Mouse (Mus musculus) mesoderm, embryonic 11.5 days (tissue): ENCODE measurements around the gene Phactr4.

Experiments
- DNase-seq: peaks from one replicate; pipeline ENCODE4 v3.0.0-alpha.2; 2012; ENCODE audit warnings: low read depth, low spot score

The Phactr4 gene

DNA sequence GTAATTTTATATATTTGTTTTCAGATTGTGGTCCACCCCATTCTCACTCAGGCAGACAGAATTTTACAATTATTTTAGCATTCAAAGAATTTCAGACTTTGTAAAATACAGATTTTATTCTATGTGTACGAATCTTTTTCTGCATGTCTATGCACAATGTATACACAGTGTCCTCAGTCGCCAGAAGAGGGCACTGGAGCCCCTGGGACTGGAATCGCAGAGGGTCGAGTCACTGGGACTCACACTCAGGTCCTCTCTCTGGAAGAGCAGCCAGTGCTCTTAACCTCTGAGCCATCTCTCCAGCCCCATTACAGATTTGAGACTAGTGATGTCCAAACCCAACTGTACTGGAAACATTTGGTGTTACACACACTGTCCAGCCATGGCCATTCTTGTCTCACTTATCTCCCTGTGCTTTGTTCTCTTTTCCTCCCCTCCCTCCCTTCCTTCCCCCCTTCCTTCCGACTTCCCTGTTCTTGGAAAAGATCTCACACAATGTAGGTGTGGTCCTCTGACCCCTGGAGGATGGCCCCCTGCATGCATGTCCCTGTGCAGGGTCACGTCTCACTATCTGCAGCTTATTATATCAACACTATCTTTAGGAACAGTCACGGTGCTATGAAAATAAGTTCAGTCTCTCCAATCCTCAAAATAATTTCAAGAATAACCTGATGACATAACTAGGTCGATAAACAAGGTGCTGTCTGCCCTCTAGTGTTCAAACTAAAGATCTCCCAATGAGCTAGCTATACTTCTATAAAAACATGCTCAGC is 10.8 kb downstream of the Phactr4 start:
- DNase-seq, result no peak

DNA sequence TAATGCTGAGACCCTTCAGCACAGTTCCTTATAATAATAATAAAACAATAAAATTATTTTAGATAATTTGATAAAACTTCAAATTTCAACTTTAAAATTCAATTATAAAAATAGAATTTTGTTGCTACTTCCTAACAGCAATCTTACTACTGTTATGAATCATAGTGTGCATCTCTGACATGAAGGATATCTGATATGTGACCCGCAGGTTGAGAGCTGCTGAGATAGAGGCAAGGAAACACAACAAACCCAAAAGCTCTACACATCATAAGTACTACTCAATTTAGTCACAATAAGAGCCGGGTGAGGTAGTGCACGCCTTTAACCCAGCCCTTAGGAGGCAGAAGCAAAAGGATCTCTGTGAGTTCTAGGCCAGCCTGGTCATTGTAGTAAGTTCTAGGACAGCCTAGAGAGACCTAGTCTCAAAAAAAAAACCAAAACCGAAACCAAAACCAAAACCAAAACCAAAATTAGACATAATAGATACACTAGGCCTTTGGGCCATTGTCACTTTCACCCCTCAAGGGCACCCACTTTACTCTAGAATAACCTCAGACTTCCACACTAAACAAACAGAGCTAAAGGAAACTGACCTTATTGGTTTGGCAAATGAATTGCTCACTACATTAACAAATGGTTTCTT is 12.6 kb downstream of the Phactr4 start:
- no peak for DNase-seq

DNA sequence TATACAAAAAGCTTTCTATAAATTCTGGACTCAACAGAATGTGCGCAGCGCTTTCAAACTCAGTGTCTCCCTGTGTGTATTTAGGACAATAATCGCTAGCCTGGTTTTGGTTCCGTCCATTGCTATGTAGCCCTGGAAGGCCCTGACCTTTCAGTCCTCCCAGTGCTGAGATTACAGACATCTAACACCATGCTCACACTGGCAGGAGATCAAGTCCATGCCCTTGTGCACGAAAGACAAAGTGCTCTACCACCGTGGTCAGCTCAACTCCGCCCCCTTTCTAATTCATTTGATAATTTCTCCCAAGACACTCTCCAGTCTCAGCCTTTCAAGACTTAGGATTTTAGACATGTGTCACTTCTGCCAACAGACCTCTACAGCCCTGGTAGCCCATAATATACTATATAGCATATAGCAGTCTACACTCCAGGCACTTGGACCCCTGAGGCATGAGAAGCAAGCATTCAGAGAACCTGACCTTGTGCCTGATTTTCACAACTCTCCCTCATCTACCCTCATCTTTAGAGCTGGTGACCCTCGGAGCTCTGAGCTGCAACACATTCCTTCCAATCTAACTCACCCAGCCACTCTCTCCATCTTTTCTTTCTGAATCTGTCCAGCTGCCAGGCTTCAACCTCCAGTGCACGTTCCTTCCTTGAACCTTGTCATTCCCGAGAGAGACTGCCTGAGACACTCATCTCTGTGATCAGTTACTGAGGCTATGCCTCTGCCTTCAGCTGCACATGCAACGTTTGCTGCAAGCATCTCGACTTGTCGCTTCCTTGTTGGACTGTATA is 15.7 kb downstream of the Phactr4 start:
- DNase-seq, result no peak

DNA sequence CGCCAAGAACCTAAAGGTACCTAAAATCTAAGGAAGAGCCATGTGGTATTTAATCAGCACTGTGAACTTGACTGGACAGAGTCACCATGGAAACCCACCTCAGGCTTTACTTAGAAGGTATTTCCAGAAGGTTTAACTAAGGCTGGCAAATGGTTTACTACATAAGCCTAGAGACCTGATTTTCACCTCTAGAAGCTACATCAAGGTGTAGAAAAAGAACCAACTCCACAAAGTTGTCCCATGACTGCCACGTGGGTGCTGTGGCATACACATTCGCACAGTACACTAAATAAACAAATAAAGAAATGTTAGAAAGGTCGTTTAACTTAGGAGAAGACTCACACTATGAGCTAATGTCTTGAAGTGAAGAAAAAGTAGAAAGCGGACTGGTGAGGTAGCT is 17.7 kb downstream of the Phactr4 start:
- no peak for DNase-seq

DNA sequence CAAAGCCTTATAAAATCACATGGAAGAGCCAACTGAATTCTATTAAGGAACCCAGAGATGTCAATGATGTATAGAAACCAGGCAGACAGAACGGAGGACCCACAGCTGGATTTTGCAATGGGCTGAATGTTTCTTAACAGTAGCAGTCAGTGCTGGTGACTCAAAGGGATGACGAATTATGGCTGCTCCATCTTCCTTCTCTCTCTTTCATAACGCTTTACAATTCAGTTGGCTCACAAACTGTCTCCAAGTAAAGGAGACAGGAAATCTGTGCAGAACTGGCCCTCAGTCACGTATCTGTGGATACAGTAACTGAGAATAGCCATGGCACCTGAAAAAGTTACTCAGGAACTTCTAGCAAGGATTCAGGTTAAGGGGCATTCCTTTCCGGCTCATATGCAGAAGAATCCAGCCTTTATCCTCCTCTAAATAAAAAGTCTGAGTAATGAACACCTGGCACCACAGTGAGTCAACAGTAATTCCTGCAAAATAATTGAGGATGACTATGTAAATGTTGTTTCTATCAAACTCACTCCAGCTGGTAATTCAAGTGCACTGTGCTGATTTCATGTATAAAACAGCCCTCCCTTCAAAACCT is 19.1 kb downstream of the Phactr4 start:
- DNase-seq, result no peak

DNA sequence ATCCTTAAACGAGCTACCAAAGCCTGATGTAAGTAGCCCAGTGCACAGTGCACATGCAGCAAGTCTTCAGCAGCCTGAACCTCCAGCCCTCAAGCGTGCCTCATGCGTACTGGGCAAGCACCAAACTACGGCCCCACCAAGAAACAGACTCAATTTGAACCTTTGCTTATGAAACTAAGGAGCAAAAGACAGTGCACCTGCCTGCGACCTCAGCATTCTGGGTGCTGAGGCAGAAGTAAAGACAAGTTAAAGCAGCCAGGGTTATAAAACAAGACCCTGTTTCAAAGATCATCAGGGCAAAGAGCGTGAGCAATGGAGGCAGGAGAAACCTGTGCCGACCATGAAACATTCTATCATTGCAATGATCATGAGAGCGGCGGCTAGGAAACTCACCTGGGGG is 21.3 kb downstream of the Phactr4 start:
- no peak for DNase-seq

DNA sequence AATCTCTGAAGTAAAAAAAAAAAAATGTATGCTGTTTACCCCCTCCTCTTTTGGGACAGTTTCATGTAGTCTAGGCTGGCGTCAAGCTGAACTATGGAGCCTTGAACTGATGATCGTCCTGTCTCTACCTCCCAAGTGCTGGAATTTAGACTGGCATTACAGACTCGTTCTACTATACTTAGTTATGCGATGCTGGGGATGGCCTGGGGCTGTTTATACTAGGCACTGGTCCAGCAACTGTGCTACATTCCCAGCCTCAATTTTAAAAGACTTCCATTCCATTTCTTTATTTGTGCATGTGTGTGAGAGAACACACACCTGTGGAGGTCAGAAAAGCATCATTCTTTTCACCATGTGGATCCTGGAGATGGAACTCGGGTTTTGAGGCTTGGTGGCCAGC is 23.4 kb downstream of the Phactr4 start:
- no peak for DNase-seq

DNA sequence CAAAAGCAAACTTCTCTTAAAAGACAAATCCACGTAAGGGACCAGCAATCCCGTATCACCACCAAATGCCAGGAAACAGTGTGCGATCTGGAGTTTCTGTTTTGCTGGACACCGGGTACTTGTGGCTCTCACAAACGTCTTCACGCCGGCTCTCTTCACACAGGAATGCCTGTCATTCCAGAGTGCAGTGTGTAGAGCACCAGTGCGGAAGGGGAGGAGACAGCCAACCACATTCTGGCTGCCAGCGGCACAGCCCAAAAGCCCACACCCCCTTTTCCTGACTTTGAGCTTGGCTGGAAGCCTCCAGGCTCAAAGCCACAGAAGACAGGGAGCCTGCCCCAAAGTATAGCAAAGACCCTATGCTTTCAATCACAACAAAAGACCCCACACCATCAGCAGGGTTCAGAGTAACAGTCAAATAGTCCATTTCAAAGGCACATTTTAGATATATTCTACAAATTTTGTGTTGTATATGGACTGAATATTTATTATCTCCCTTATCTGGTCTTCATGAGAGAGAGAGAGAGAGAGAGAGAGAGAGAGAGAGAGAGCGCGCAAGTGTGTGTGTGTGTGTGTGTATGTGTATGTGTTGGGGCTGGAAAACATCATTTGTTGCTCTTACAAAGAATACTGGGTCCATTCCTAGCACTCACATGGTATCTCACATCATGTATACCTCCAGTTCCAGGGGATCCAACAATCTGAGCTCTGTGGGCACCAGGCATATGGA is 24.1 kb downstream of the Phactr4 start:
- DNase-seq, result peak; percentile 67

DNA sequence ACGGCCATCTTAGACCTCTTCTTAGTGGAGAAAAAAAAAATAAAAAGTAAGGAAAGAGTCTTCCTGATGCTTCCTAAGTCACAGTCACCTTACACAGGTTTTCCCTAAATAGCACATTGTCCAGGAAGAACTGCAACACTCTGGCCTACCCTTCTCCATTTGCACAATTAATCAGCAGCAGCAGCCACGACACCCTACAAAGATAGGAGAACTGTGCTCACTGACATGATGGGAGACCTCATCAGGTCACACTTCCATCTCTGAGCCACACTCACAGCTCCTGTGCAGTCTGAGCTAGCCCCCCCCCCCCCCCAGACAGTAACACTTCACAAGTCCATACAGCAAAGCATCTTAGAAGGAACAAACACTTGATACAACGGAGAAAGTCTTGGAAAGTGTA is 25.2 kb downstream of the Phactr4 start:
- no peak for DNase-seq

DNA sequence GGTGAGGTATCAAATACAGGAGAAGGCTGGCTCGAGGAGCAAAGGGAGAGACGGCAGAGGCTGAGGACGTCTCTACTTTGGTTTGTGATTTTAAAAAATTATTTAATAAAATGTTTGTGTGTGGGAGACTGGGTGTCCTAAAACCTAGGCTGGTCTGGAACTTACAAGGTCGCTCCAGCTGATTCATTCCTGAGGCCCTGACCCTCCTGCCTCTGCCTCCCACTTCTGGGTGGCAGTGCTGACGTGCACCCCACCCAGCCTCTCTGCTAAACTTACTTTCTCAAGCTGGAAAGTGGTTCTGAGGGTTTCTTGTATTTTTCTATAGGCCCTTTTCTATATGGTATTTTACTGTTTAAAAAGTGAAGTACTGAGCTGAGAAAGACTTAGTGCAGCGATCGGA is 26.0 kb downstream of the Phactr4 start:
- DNase-seq, result no peak

DNA sequence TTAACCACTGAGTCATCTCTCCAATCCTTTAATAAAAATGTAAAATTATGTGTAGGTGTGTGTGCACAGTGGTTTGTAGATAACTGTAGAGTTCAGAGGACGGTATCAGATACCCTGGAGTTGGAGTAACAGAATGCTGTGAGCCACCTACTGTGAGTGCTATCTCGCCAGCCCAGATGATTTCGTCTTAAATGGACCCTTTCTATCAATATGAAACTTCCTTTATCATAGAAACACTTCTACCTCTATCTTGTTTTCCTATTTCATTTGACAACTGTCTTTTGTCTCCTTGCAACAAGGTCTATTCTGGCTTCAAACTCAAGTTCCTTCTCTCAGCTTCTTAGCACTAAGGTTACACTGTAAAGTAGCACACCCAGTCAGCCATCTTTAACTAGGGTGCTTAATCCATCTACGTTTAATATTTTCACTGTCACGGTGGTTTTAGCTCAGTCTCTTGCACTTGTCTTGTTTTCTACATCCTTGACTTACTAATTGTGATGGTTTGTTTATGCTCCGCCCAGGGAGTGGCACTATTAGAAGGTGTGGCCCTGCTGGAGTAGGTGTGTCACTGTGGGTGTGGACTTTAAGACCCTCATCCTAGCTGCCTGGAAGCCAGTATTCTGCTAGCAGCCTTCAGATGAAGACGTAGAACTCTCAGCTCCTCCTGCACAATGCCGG is 31.1 kb downstream of the Phactr4 start:
- DNase-seq, result no peak

DNA sequence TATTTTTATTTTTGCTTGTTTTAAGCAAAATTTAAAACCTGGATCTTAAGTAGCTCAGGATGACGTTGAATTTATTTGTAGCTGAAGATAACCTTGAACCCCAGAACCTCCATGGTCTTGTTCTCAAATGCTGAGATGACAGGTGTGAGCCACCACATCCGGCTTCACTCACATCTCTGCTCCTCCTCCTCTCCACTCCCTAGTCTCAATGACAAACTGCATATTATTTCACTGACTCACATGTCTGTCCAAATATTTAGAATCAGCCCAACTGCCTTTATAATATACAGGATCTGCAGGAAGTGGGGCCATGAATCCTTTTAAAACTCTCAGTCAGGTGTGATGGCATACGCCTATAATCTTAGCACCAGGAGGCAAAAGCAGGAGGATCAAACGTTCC is 33.0 kb downstream of the Phactr4 start:
- DNase-seq, result no peak

DNA sequence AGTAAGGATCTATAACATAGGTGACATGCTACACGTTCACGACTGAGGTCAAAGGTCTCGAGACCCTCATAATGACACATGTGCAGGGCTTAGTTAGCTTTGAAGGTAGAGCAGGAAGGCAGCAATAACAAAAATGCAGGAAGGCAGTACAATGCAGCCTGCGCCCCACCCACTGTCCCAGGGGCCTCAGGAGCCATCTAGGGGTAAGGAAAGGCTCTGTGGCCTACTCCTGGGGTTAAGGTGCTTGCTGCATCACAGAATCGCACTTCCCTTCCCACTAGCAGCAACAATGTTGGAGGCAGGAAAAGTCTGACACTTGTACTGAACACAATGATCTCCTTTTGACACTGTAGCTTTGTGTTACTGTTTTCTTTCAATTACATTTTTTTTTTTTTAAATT is 34.7 kb downstream of the Phactr4 start:
- DNase-seq, result no peak

DNA sequence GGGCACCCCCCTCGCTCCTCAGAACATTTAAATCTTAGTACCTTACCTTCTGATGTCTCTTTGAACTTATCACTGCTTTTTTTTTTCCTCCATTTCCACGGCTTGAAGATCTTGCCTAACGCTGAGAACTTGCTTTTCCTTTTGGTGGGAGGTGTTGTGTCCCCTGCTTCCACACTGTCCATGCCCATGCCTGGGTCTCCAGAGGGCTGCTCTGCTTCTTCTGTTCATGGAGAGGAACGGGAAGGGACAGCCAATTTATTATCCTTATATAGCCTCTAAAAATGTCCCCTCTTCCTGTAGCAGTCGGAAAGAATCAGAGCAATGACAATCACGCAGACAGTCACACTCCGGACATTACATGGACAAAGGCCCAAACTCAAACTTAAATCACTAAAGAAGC is 35.4 kb downstream of the Phactr4 start:
- no peak for DNase-seq

DNA sequence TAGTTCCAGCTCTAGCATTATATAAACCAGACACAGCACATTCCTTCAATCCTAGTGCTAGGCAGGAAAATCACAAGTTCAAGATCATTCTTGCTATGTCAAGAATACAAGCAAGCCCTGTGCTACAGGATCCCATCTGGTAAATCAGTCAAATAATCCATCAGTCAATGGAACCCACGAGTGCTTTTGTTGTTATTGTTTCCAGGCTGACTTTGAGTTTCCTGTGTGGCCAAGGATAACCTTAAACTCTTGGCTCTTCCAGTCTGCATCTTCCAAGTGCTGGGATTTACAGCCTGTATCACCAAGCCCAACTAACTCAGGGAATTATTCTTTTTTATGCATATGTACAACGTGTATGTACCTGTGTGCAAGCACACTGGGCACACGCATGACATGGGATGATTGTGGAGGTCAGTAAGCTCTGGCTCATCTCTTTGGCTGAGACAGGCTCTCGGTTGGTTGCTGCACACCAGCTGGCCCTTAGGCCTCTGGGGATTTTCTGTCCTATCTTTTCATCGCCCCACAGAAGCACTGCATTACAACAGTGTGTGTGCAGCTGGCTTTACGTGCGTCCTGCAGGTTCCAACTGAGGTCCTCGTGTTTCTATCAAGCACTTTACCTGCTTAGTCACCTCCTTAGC is 36.4 kb downstream of the Phactr4 start:
- no peak for DNase-seq

DNA sequence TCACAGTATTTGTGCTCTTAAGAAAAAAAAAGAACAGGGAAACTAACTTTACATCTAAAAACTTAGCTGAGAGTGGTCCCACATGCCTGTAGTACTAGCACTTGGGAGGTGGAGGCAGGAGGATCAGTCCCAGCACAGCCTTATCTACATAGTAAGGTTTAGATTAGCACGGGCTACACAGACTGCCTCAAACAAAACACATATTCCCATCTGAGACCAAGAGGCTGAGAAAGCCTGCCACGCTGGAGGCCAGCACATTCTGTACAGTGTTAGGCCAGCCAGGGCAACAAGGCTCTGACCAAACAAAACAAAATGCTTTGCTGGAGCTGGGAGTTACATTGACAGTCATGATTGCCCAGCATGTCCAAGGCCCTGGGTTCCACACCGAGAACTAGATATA is 38.8 kb downstream of the Phactr4 start:
- no peak for DNase-seq

DNA sequence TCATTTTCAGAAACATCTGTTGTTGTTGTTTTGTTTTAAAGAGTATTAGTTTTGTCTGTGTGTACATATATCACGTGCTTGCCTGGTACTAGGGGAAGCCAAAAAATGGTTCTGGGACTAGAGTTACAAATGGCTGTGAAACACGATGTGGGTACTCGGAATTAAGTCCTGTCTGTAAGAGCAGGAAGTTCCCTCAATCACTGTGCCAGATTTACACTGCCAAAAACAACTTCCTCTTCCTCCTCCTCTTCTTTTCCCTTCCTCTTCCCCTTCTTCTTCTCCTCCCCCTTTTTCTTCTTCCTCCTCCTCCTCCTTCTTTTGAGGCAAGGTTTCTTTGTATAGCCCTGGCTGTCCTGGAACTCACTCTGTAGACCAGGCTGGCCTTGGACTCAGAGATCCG is 40.0 kb downstream of the Phactr4 start:
- DNase-seq, result no peak

DNA sequence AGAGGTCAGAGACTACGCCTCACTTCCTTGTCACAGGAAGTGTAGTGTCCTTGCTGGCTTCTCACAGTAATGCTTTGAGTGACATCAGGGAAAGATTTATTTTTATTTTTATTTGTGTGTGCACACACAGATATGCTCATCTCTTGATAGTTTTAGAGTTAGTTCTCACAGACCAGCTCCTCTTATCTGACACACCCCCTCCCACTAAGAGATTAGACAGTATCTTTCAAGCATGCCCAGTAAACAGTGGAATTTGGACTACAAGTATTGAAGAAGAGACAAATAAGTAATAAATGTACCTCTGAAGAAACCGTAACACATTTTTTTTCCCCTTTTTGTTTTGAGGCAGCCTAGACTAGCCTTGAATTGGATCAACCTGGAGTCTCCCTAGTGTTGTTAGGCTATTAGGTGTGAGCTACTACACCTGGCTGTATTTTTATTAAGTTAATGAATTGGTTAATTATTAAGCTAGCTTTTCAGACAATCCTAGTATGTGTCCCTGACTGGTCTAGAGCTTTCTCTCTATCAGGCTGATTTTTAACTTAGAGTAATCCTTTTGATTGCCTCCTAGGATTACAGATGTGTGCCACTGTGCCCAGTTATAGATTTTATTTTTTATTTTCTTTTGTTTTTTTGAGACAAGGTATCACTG is 41.2 kb downstream of the Phactr4 start:
- no peak for DNase-seq

DNA sequence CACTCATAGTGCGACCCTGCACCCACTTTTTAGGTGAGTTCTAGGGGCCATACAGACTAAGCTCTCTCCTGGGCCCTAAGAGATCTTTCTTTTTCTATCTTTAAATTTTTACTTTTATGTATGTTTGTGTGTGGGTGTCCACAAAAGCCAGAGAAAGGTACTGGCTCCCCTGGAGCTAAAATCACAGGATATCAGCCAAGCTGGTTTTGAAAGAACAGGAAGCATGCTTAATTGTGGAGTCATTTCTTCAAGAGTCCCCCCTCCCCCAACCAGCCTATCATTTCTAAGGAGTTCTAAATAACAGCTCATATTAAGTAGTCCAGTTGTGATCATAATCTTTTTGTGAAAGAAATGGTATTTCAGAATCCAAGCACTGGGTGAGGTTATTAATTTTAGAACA is 48.5 kb downstream of the Phactr4 start:
- no peak for DNase-seq
